Mouse (Mus musculus): ENCODE measurements around the gene Gm2056. TPM values are rescaled to one million over a fixed set of nuclear protein-coding genes. Genes with fewer than 3 reads are reported as not detected.
"Not testable (repeated sequence)": the region's sequence is repeated elsewhere in the genome, so short reads cannot be mapped to it uniquely, and the experiment has no call there.

The Gm2056 gene
- not detected in 2 replicates for polyA plus RNA-seq (2012; rRNA removed)

DNA sequence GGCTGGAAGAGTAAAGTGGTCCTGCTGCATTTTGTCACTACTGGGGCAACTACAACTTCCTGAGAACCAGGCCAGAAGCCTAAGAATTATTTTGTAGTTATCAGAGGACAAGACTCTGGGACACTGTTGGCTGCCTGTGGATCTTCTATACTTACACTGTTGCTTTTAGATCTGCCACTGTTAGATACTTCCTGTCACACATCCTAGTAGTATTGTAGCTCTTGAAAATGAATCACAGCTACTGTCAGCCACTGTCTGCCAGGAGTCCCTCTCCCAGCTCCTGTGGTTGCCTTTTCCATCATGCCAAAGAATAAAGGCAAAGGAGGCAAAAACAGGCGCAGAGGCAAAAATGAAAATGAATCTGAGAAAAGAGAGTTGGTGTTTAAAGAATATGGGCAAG, at the start of gene Gm2056:
Gm2056 (plus strand) TSS at position 301 of the 400 bp plus-strand sequence.
- not testable (repeated sequence) for H3K4me1 ChIP-seq (ENCODE audit: control insufficient read depth, insufficient read depth, low read length); H3K36me3 ChIP-seq (ENCODE audit: control insufficient read depth, insufficient read depth, low read length); H3K27me3 ChIP-seq (ENCODE audit: control insufficient read depth, insufficient read depth, low read length); H3K27ac ChIP-seq (ENCODE audit: control insufficient read depth, insufficient read depth, low read depth, low read length); H3K4me3 ChIP-seq (ENCODE audit: control insufficient read depth, low read depth, low read length)

DNA sequence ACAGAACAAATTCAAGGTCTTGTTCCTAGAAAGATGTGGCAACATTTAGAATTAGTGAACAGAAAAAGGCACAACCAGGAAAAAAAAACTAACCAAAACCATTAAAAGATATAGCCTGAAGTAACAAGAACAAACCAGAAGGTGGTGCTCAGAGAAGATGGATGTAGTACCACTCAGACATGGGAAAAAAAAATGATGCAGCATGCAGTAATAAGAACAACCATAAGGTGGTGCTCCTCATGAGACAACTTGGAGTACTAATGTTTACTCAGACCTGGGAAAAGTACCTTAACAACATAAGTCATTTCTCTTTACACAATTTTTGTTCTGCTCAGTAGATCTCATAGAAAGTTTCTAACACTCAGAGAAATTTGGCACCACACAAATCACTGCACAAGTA, 42.8 kb upstream of the Gm2056 start:
- not testable (repeated sequence) for H3K27ac ChIP-seq (ENCODE audit: control insufficient read depth, insufficient read depth, low read depth, low read length); H3K4me1 ChIP-seq (ENCODE audit: control insufficient read depth, insufficient read depth, low read length); H3K36me3 ChIP-seq (ENCODE audit: control insufficient read depth, insufficient read depth, low read length)

DNA sequence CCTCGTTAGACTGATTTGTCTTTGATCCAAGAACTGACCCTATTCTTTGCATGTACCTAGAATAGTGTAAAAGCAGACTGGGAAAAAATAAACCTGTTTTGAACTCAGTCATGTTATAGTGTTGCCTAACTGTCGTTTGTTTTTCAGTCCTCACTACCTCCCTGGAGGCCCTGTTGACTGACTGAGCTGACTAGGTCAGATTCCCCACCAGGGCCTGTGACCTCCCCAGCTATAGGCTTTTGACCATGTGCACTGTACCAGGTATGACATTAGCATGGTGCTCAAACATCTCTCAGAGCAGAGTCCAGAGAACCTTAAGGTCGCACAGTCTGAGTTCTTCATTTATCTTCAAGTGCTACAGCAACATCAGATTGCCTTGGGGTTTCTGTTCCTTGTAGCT, 22.7 kb upstream of the Gm2056 start:
- not testable (repeated sequence) for H3K36me3 ChIP-seq (ENCODE audit: control insufficient read depth, insufficient read depth, low read length); H3K27me3 ChIP-seq (ENCODE audit: control insufficient read depth, insufficient read depth, low read length); H3K4me1 ChIP-seq (ENCODE audit: control insufficient read depth, insufficient read depth, low read length); H3K4me3 ChIP-seq (ENCODE audit: control insufficient read depth, low read depth, low read length); H3K27ac ChIP-seq (ENCODE audit: control insufficient read depth, insufficient read depth, low read depth, low read length)

More for the DNA sequence above, 42.8 kb upstream of the Gm2056 start:
- H3K4me3 ChIP-seq (ENCODE audit: control insufficient read depth, low read depth, low read length); H3K27me3 ChIP-seq (ENCODE audit: control insufficient read depth, insufficient read depth, low read length): not testable (repeated sequence)

DNA sequence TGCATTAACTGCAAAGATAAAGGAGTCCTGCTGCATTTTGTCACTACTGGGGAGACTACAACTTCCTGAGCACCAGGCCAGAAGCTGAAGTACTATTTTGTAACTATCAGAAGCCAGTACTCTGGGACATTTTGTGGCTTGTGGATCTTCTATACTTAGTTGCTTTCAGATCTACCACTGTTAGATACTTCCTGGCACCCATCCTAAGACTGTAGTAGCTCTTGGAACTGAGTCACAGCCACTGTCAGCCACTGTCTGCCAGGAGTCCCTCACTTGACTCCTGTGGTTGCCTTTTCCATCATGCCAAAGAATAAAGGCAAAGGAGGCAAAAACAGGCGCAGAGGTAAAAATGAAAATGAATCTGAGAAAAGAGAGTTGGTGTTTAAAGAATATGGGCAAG, 15.3 kb upstream of the Gm2056 start, which contains the start of gene Gm2075:
Gm2075 (plus strand) TSS at position 301 of the 400 bp plus-strand sequence.
- H3K4me3 ChIP-seq (ENCODE audit: control insufficient read depth, low read depth, low read length); H3K4me1 ChIP-seq (ENCODE audit: control insufficient read depth, insufficient read depth, low read length); H3K27ac ChIP-seq (ENCODE audit: control insufficient read depth, insufficient read depth, low read depth, low read length); H3K27me3 ChIP-seq (ENCODE audit: control insufficient read depth, insufficient read depth, low read length); H3K36me3 ChIP-seq (ENCODE audit: control insufficient read depth, insufficient read depth, low read length): not testable (repeated sequence)

- H3K27me3 ChIP-seq (ENCODE audit: control insufficient read depth, insufficient read depth, low read length); H3K4me3 ChIP-seq (ENCODE audit: control insufficient read depth, low read depth, low read length); H3K27ac ChIP-seq (ENCODE audit: control insufficient read depth, insufficient read depth, low read depth, low read length); H3K36me3 ChIP-seq (ENCODE audit: control insufficient read depth, insufficient read depth, low read length); H3K4me1 ChIP-seq (ENCODE audit: control insufficient read depth, insufficient read depth, low read length): not testable (repeated sequence)
Observed at GRCm38 (mm10) chr12:88018671-88019070, 8.1 kb upstream of the Gm2056 start, which contains the start of gene Gm6803. Gm6803 (minus strand) TSS chr12:88018771.

DNA sequence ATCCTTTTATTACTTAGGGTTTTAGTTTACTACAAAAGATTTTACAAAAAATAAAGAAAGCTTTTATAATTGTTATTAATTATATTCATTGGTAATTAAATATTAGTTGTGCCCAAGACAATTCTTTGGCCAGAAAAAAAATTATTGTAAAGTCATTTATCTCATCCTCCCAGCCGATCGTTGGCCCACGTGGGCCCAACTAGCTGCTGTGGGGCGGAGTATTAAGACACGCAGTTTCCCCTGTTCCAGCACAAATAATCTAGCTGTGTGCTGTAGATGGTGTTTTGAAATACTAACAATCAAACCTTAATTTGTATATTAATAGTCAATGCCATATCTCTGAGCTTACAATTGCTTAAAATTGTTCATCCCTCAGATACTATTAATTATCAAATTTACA, 5.4 kb downstream of the Gm2056 start:
- not testable (repeated sequence) for H3K4me3 ChIP-seq (ENCODE audit: control insufficient read depth, low read depth, low read length); H3K4me1 ChIP-seq (ENCODE audit: control insufficient read depth, insufficient read depth, low read length); H3K27ac ChIP-seq (ENCODE audit: control insufficient read depth, insufficient read depth, low read depth, low read length); H3K27me3 ChIP-seq (ENCODE audit: control insufficient read depth, insufficient read depth, low read length); H3K36me3 ChIP-seq (ENCODE audit: control insufficient read depth, insufficient read depth, low read length)

GRCm38 (mm10) chr12:88039062-88039461, 12.3 kb downstream of the Gm2056 start:
- H3K27me3 ChIP-seq (ENCODE audit: control insufficient read depth, insufficient read depth, low read length); H3K36me3 ChIP-seq (ENCODE audit: control insufficient read depth, insufficient read depth, low read length); H3K27ac ChIP-seq (ENCODE audit: control insufficient read depth, insufficient read depth, low read depth, low read length); H3K4me1 ChIP-seq (ENCODE audit: control insufficient read depth, insufficient read depth, low read length); H3K4me3 ChIP-seq (ENCODE audit: control insufficient read depth, low read depth, low read length): not testable (repeated sequence)

- not testable (repeated sequence) for H3K27ac ChIP-seq (ENCODE audit: control insufficient read depth, insufficient read depth, low read depth, low read length); H3K36me3 ChIP-seq (ENCODE audit: control insufficient read depth, insufficient read depth, low read length); H3K4me1 ChIP-seq (ENCODE audit: control insufficient read depth, insufficient read depth, low read length); H3K4me3 ChIP-seq (ENCODE audit: control insufficient read depth, low read depth, low read length); H3K27me3 ChIP-seq (ENCODE audit: control insufficient read depth, insufficient read depth, low read length)
Observed at GRCm38 (mm10) chr12:88039703-88040102, 12.9 kb downstream of the Gm2056 start.

DNA sequence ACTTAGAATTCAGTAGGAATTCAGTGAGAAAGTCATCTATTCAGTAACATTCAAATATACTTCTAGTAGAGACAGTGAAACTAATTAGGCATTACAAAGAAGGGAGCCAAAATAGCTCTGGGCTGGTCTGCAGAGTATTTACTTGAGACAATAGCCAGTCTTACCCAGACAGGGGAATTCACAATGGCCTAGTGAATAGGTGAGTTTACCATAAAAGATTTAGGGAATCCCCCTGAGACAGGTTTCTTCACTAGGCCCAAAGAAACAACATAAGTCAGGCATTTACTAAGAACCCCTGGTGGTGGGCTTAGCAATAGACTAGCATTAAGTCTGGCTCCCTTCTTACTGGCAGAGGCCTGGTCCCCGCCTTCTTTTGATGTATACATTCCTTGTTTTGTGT, 18.4 kb downstream of the Gm2056 start:
- not testable (repeated sequence) for H3K27ac ChIP-seq (ENCODE audit: control insufficient read depth, insufficient read depth, low read depth, low read length); H3K27me3 ChIP-seq (ENCODE audit: control insufficient read depth, insufficient read depth, low read length)

More for the DNA sequence above, 18.4 kb downstream of the Gm2056 start:
- H3K36me3 ChIP-seq (ENCODE audit: control insufficient read depth, insufficient read depth, low read length); H3K4me1 ChIP-seq (ENCODE audit: control insufficient read depth, insufficient read depth, low read length); H3K4me3 ChIP-seq (ENCODE audit: control insufficient read depth, low read depth, low read length): not testable (repeated sequence)

Other genes starting within 250 kb of the Gm2056 start
- not detected in 2 replicates for gene Gm21936, start 231.5 kb upstream of the Gm2056 start, polyA plus RNA-seq (2012; rRNA removed)
- 0.46 and 1.4 TPM in 2 replicates for gene BB287469, start 210.4 kb upstream of the Gm2056 start, polyA plus RNA-seq (2012; rRNA removed)
- gene Gm2001, start 184.7 kb upstream of the Gm2056 start, polyA plus RNA-seq (2012; rRNA removed): not detected in 2 replicates
- gene Gm2016, start 152.9 kb upstream of the Gm2056 start, polyA plus RNA-seq (2012; rRNA removed): not detected in 2 replicates
- gene Gm2022, start 131.6 kb upstream of the Gm2056 start, polyA plus RNA-seq (2012; rRNA removed): not detected in 2 replicates
- not detected in 2 replicates for gene Gm2035, start 107.1 kb upstream of the Gm2056 start, polyA plus RNA-seq (2012; rRNA removed)
- 0.49 TPM in 1 of 2 replicates, not detected in the other for gene Gm2042, start 72.9 kb upstream of the Gm2056 start, polyA plus RNA-seq (2012; rRNA removed)
- gene Gm2075, start 15.2 kb upstream of the Gm2056 start, polyA plus RNA-seq (2012; rRNA removed): not detected in 2 replicates
- gene Gm6803, start 8.2 kb upstream of the Gm2056 start, polyA plus RNA-seq (2012; rRNA removed): not detected in 2 replicates
- gene Gm16368, start 56.7 kb downstream of the Gm2056 start, polyA plus RNA-seq (2012; rRNA removed): not detected in 2 replicates
- not detected in 2 replicates for gene Gm10436, start 155.1 kb downstream of the Gm2056 start, polyA plus RNA-seq (2012; rRNA removed)
- not detected in 2 replicates for gene Gm8332, start 223.1 kb downstream of the Gm2056 start, polyA plus RNA-seq (2012; rRNA removed)
- not detected in 2 replicates for gene Gm5662, start 247.5 kb downstream of the Gm2056 start, polyA plus RNA-seq (2012; rRNA removed)